Mouse (Mus musculus): ENCODE results near the gene Hdlbp.

DNA sequence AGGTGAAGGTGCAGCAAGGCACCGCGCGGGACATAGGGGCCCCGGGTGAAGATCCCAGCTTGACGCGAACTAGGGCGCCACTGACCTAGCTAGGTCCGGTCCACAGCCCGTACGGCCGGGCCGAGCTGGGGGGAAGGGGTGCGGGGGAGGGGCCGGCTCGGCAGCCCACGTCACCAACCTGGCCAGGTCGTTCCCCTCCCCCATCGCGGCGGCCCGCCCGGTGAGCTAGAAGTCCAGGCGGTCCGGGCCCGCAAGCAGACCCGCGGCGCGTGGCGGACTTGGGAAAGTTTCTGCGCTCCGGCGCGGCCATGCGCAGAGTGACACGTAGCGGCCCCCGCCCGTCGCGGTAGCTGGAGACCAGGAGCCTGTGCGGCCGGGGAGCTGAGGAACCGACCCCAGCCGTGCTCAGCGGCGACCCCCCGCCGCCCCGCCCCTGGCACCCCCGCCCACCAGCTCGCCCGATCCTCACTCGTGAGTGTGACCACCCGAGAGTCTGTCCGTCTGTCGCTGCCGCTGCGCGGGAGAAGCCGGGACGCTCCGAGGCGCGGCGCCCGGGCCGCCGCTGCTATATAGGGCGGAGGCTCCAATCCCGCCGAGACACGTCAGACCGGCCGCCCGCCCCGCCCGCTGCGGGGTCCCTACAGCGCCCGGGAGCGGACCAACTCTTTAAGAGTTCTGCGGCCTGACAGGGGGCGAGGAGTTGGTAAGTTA is 33.3 kb downstream of the Hdlbp start:
- TF ChIP-seq POLR2A (IDR thresholded peaks at IDR 0.05; ENCODE audit: borderline replicate concordance, insufficient read depth, low read length), result no peak
- no peak for TF ChIP-seq CTCF (IDR thresholded peaks at IDR 0.05; ENCODE audit: borderline replicate concordance, insufficient read depth, low read depth, low read length)

Measured in cerebellum, adult 2 months (tissue).